Mouse (Mus musculus): ENCODE results near the gene Cacna1d.

DNA sequence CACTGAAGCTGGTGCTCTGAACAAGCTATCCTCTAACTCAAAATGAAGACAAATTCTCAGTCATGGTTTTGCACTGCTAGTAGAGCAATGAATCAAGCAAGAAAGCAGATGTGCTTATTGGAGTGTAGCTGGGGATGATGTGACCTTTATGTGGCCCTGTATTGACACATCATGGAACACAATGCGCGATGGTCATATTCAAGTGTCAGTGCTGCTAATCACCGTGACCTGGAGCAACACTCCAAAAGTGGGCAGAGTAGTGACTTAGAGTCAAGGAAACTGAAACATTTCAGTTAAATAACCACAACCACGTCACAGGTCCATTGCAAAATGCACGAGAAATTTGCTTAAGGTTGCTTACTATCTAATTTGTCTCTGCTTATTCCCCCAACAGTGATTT, 75.4 kb downstream of the Cacna1d start:
- TF ChIP-seq CTCF (IDR thresholded peaks at IDR 0.05; ENCODE audit: low read depth, low read length), result no peak
- no peak for TF ChIP-seq POLR2A (IDR thresholded peaks at IDR 0.05; ENCODE audit: extremely low read depth, insufficient read depth, low read length)

All from liver, adult 2 months (tissue).